Mouse (Mus musculus): ENCODE data around the gene Gpank1. TPM values are rescaled to one million over a fixed set of nuclear protein-coding genes. Genes with fewer than 3 reads are reported as not detected.

The Gpank1 gene
- total and polyA plus RNA-seq, 3 experiments: 40.4 to 44.7 TPM; not detected in 1

DNA sequence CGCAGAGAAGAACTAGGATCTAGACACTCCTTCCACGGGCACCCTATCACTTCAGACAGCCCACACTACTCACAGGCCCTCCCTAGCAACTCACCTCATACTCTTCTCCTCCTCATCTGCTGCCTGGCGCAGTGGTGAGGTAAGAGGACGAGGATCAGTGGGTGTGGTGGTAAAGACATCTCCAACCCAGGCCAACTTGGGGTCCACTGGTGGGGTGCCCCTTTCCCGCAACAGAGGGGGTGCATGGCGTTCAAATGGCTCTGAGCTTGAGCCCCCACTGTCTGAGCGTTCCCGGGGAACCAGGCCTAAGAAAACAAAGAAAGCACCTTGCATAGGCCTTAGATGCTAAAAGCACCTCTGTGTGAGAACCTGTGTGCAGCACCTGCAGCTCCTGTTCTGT is 36.0 kb downstream of the Gpank1 start:
- DNase-seq (ENCODE audit: low read depth, low spot score): no peak
- H3K79me2 ChIP-seq (ENCODE audit: control insufficient read depth, insufficient read depth, low read length, poor library complexity): peaks cover 49% of the 10 kb centered on the region
- TF ChIP-seq GABPA (IDR thresholded peaks at IDR 0.05; ENCODE audit: low read depth, low read length): no peak
- TF ChIP-seq CTCF (IDR thresholded peaks at IDR 0.05 in 2 of 3, conservative IDR thresholded peaks at IDR 0.05 in 1 of 3; ENCODE audit: control insufficient read depth in 1 of 3, insufficient read depth in 1 of 3, low read depth in 2 of 3, low read length in 3 of 3, poor library complexity in 1 of 3, severe bottlenecking in 1 of 3): no peak
- TF ChIP-seq MAZ (IDR thresholded peaks at IDR 0.05; ENCODE audit: low read depth, low read length): no peak
- H3K9ac ChIP-seq (ENCODE audit: control insufficient read depth, low read depth, low read length, poor library complexity, severe bottlenecking): no peak overlapping the region
- no peaks in the 10 kb centered on the region for H3K4me1 ChIP-seq (ENCODE audit: control insufficient read depth in 1 of 2, insufficient read depth in 2 of 2, low read length in 2 of 2)
- H3K27ac ChIP-seq (ENCODE audit: control insufficient read depth, low read depth, low read length): no peak overlapping the region
- H3K9me3 ChIP-seq (replicated peaks; ENCODE audit: insufficient read depth, low read length): no peaks in the 10 kb centered on the region
- peaks cover 5 to 40% of the 10 kb centered on the region in 2 experiments for H3K36me3 ChIP-seq (ENCODE audit: control insufficient read depth in 1 of 2, insufficient read depth in 2 of 2, low read length in 2 of 2)
- H3K27me3 ChIP-seq (ENCODE audit: control insufficient read depth in 1 of 2, insufficient read depth in 2 of 2, low read length in 2 of 2): no peaks in the 10 kb centered on the region
- H3K4me3 ChIP-seq (ENCODE audit: control insufficient read depth in 1 of 2, insufficient read depth in 1 of 2, low read depth in 2 of 2, low read length in 2 of 2): no peak overlapping the region

DNA sequence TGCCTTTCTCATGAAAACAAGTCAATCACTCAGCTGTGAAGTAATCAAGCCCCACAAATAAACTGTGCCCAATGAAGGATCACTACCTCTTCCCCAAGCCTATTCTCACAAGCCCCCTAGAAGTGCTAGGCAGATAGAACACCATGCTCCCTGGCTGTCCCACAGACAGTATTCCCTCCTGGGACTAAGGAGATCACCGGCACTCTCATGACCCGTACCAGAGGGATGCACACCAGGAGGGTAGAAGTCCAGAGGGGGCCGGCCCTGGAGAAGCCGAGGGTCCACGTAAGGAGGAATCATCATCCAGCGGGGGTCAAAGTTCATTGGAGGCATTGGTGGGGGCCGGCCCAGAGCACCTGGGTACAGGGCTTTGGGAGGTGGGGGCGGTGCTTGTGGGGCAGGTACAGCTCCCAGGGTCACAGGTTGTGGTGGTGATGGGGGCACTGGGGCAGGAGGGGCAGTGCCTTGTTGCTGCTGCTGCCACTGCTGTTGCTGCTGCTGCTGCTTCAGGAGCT is 36.5 kb downstream of the Gpank1 start:
- TF ChIP-seq NRF1 (IDR thresholded peaks at IDR 0.05; ENCODE audit: insufficient read depth, low read depth, low read length, poor library complexity, severe bottlenecking): no peak
- H3K4me3 ChIP-seq (ENCODE audit: control insufficient read depth in 1 of 2, insufficient read depth in 1 of 2, low read depth in 2 of 2, low read length in 2 of 2): no peak overlapping the region
- no peaks in the 10 kb centered on the region for H3K27me3 ChIP-seq (ENCODE audit: control insufficient read depth in 1 of 2, insufficient read depth in 2 of 2, low read length in 2 of 2)
- DNase-seq (ENCODE audit: low read depth, low spot score): no peak
- no peak overlapping the region for H3K27ac ChIP-seq (ENCODE audit: control insufficient read depth, low read depth, low read length)
- H3K4me1 ChIP-seq (ENCODE audit: control insufficient read depth in 1 of 2, insufficient read depth in 2 of 2, low read length in 2 of 2): peaks cover 0 to 4% of the 10 kb centered on the region in 2 experiments; a peak in 1 of 4 replicates
- H3K9ac ChIP-seq (ENCODE audit: control insufficient read depth, low read depth, low read length, poor library complexity, severe bottlenecking): no peak overlapping the region
- H3K36me3 ChIP-seq (ENCODE audit: control insufficient read depth in 1 of 2, insufficient read depth in 2 of 2, low read length in 2 of 2): peaks cover 9 to 44% of the 10 kb centered on the region in 2 experiments
- H3K9me3 ChIP-seq (replicated peaks; ENCODE audit: insufficient read depth, low read length): no peaks in the 10 kb centered on the region
- H3K79me2 ChIP-seq (ENCODE audit: control insufficient read depth, insufficient read depth, low read length, poor library complexity): peaks cover 54% of the 10 kb centered on the region

DNA sequence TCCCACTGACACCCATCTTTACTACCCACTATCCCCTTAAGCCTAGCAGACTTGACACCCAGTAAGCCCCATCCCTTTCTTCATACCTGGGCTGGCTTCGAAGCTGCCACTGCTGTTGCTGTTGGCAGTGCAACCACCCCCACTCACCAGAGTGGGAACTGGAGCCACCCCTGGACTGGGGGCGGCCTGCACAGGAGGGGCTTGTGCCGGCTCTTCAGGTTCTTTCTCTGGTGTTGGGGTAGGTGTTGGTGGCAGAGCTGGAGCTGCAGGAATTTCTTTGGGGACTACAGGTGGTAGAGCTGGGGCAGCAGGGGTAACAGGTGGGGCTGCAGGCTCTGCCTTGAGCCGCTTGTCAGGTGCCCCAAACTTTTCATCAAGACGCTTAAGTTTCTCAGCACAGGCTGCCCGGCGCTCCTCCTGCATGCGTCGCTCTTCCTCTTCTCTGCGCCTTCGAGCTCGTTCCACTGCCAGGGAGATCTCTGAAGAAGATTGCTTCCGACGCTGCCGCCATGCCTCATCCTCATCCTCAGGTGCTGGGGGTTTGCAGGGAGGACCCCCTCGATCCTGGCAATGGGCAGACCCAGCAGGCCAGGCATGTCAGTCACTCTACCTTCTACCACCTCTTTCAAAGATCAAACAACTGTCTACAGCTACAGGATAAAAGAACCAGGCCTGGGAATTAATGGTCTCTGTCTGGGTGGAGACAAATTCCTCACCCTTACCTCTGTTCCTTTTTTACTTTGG is 37.8 kb downstream of the Gpank1 start:
- H3K36me3 ChIP-seq (ENCODE audit: control insufficient read depth in 1 of 2, insufficient read depth in 2 of 2, low read length in 2 of 2): peaks cover 15 to 43% of the 10 kb centered on the region in 2 experiments
- H3K9me3 ChIP-seq (replicated peaks; ENCODE audit: insufficient read depth, low read length): no peaks in the 10 kb centered on the region
- H3K27ac ChIP-seq (ENCODE audit: control insufficient read depth, low read depth, low read length): no peak overlapping the region
- no peaks in the 10 kb centered on the region for H3K27me3 ChIP-seq (ENCODE audit: control insufficient read depth in 1 of 2, insufficient read depth in 2 of 2, low read length in 2 of 2)
- no peak for DNase-seq (ENCODE audit: low read depth, low spot score)
- no peak overlapping the region for H3K4me3 ChIP-seq (ENCODE audit: control insufficient read depth in 1 of 2, insufficient read depth in 1 of 2, low read depth in 2 of 2, low read length in 2 of 2)
- no peak overlapping the region for H3K9ac ChIP-seq (ENCODE audit: control insufficient read depth, low read depth, low read length, poor library complexity, severe bottlenecking)
- TF ChIP-seq JUND (IDR thresholded peaks at IDR 0.05; ENCODE audit: low read depth, low read length) (no peak), USF1 (IDR thresholded peaks at IDR 0.05; ENCODE audit: low read depth, low read length) (no peak), POLR2AphosphoS5 (IDR thresholded peaks at IDR 0.05; ENCODE audit: borderline replicate concordance, low read depth, low read length) (no peak), ZNF384 (IDR thresholded peaks at IDR 0.05; ENCODE audit: low read depth, low read length) (no peak), TAL1 (IDR thresholded peaks at IDR 0.05; ENCODE audit: low read length) (no peak), ZKSCAN1 (IDR thresholded peaks at IDR 0.05; ENCODE audit: low read depth, low read length) (no peak), TBP (IDR thresholded peaks at IDR 0.05; ENCODE audit: low read depth, low read length) (no peak), EP300 (IDR thresholded peaks at IDR 0.05; ENCODE audit: low read depth in 1 of 2, low read length in 2 of 2) (no peak), ETS1 (IDR thresholded peaks at IDR 0.05; ENCODE audit: low read depth, low read length) (no peak), MYB (IDR thresholded peaks at IDR 0.05; ENCODE audit: low read depth, low read length) (no peak), TCF12 (IDR thresholded peaks at IDR 0.05; ENCODE audit: low read depth, low read length) (no peak), SMC3 (IDR thresholded peaks at IDR 0.05; ENCODE audit: low read depth, low read length) (no peak), USF2 (IDR thresholded peaks at IDR 0.05; ENCODE audit: borderline replicate concordance in 1 of 2, insufficient read depth in 1 of 2, low read depth in 1 of 2, low read length in 2 of 2) (no peak), RAD21 (IDR thresholded peaks at IDR 0.05; ENCODE audit: low read depth, low read length) (no peak), CHD1 (IDR thresholded peaks at IDR 0.05; ENCODE audit: low read depth, low read length) (no peak), NRF1 (IDR thresholded peaks at IDR 0.05; ENCODE audit: insufficient read depth, low read depth, low read length, poor library complexity, severe bottlenecking) (no peak), E2F4 (IDR thresholded peaks at IDR 0.05; ENCODE audit: borderline replicate concordance, low read depth, low read length) (no peak), BHLHE40 (IDR thresholded peaks at IDR 0.05; ENCODE audit: borderline replicate concordance, low read depth, low read length) (no peak)
- peaks cover 67% of the 10 kb centered on the region for H3K79me2 ChIP-seq (ENCODE audit: control insufficient read depth, insufficient read depth, low read length, poor library complexity)
- H3K4me1 ChIP-seq (ENCODE audit: control insufficient read depth in 1 of 2, insufficient read depth in 2 of 2, low read length in 2 of 2): peaks cover 0 to 7% of the 10 kb centered on the region in 2 experiments; a peak in 1 of 4 replicates
